Mouse (Mus musculus) activated CD4-positive, CD25-positive, alpha-beta regulatory T cell, adult 9 weeks (primary cell): ENCODE measurements around the gene Sptssb. TPM values are rescaled to one million over a fixed set of nuclear protein-coding genes. Genes with fewer than 3 reads are reported as not detected.

Source experiments
- polyA plus RNA-seq: library from polyadenylated mRNA; unstranded; fragments of 100-300 nt; shearing (Covaris generic); gene quantifications from one replicate; pipeline ENCODE4 v1.2.1, GENCODE M21; 2017

Gene Sptssb
- not detected for polyA plus RNA-seq

GRCm38 (mm10) chr3:69859858-69860588 is at the start of gene Sptssb:
Gene Sptssb, minus strand, starts transcription at chr3:69859940.

Other genes with a start within 250 kb of the Sptssb start
- gene Nmd3, start 138.0 kb downstream of the Sptssb start, polyA plus RNA-seq = 155 TPM
- gene Otol1, start 147.7 kb upstream of the Sptssb start, polyA plus RNA-seq = not detected